Mouse (Mus musculus): ENCODE results near the gene Plppr1.

Plppr1 gene

DNA sequence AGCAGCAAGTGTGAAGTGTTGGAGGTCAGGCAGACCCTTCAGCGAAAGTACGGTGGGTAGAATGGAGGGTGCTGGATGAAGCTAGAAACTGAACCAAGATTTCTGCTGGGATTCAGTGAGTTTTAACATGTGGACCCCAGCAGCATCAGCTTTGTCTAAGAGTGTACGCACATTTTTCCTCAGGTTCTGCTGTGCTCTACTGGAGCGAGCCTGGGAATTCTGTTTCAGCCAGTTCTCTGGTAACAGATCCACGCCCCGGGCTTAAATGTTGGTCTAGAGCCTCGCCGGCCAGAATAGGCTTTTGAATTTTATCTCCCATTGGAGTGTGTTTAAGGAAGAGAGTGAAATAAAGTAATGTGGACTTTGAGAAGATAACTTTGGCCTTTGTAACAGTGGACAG is 45.8 kb downstream of the Plppr1 start:
- in situ Hi-C loops (cut with MboI; ENCODE audit: low pct_unique_long_range_greater_than_20kb in 1 of 2, low sequenced_read_pairs in 2 of 2, unreplicated experiment in 1 of 2), result no loop called here

DNA sequence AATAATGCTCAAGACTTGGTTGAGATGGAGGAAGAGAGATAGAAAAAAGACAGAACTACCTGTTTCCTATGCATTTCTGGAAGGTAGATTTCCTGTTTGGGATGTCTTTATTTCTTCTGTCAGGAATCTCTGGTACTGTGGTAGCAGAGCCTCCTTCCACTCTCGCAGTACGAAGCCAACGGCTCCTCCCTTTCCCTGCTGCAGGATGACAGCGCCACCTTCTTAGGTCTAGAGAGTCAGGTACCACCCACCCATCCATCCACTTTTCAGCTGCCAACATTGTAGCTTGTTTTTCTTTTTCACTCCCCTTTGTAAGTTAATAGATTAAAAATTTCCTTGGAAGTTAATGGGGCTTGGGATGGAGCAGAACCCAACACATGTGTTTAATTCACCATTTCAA is 48.8 kb downstream of the Plppr1 start:
- in situ Hi-C loops (cut with MboI; ENCODE audit: low pct_unique_long_range_greater_than_20kb in 1 of 2, low sequenced_read_pairs in 2 of 2, unreplicated experiment in 1 of 2), result no loop called here

DNA sequence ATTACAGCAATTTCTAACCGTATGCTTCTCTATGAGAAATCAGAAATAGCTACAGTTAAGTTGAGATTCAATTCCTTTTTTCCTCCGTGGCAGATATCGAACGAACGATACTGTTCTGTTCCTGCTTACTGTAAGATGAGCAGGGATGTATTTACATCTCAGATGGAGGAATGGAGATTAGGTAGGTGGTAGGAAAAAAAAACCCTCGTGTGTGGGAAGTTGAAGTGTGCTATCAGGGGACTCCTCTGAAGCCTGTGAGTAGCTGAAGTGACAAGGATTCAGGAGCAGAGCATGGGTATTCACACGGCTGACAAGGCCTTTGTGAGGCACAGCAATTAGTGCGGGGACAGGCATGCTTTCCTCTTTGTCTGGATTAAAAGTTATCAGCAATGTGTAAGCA is 49.3 kb downstream of the Plppr1 start:
- in situ Hi-C loops (cut with MboI; ENCODE audit: low pct_unique_long_range_greater_than_20kb in 1 of 2, low sequenced_read_pairs in 2 of 2, unreplicated experiment in 1 of 2), result no loop called here

DNA sequence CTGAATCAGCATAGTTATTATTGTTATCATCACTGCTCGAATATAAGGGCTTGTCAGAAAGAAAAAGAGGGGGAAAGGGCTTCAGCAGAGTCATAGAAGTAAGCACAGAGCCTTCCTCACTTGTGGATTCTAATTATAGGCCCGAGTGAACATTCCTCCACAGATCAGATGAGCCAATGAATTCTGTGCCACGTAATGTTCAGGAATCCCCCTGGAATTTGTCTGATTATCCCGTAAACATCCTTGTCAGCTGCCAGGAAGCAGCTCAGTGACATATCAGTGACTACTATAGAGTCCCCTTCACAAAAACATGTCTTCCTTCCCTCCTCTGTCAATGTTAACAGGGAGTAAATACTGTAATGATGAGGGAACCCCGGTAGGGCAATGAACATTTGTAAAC is 50.9 kb downstream of the Plppr1 start:
- in situ Hi-C loops (cut with MboI; ENCODE audit: low pct_unique_long_range_greater_than_20kb in 1 of 2, low sequenced_read_pairs in 2 of 2, unreplicated experiment in 1 of 2), result no loop called here

DNA sequence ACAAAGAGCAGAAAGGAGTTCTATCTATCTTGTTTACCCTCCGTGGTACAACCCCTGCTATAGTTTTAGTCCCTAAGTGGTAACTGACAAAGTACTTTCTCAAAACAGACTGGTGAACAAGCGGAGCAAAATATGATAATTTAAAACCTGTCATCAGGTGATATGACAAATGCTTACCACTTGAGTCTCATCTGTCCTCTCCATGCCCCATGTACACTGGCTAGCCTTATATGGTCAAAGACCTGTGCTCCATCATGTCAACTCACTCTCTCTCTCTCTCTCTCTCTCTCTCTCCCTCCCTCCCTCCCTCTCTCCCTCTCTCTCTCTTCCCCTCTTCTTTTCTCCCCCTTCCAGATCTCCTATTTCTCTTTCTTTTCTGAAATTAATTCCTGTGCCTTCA is 59.8 kb downstream of the Plppr1 start:
- in situ Hi-C loops (cut with MboI; ENCODE audit: low pct_unique_long_range_greater_than_20kb in 1 of 2, low sequenced_read_pairs in 2 of 2, unreplicated experiment in 1 of 2), result no loop called here

DNA sequence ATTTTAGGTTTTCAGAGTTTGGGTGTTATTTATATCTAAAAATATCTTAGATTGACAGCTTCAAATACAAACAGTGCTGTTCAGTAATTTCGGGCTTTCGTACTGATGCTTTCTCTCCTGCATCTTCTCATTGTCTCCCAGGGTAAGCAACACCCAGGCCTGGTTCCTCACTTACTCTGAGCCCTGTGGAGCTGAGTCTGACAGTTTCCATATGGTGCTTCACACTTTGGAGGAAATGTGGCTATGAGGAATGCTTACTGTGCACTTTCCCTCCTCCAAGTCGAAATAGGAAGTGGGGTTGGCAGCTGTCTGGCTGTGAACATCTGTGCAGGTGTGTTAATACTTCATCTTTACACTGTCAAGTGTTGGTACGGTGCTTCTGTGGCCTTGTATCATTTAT is 85.7 kb downstream of the Plppr1 start:
- in situ Hi-C loops (cut with MboI; ENCODE audit: low pct_unique_long_range_greater_than_20kb in 1 of 2, low sequenced_read_pairs in 2 of 2, unreplicated experiment in 1 of 2), result no loop called here

DNA sequence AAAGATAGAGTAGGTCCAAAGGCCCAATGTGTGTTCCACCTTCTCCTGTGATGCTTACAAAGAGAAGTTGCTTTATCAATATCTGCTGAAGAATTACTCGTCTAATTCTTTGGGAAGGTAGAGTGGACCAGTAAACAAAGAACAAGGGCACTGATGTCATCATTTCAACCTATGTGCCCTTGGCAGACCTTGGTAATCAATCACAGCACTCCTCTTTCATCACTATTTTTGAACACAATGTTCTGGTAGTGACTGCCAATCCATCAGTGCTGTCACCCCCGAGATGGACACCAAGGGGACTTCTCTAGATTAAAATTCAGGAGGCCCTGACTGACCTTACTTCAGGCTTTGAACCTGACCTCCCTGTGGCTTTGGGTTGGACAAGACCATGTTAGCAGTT is 89.7 kb downstream of the Plppr1 start:
- in situ Hi-C loops (cut with MboI; ENCODE audit: low pct_unique_long_range_greater_than_20kb in 1 of 2, low sequenced_read_pairs in 2 of 2, unreplicated experiment in 1 of 2), result no loop called here

DNA sequence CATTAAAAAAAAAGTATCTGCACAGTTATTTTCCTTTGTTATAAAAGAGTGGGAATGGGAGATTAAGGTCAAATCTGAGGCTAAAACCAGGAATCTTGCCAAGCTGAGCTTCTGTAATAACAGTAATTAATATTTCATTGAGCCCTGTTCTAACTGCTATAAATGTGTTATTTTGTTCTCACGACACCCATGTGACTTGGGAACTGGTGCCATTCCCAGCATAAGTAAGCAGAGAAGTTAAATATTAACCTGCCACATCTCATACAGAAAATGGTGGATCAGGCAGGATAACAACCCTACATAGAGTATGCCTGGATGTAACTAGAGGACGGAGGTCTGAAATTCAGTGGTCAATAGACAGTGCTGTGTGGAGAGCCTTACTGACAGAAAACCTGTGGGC is 90.2 kb downstream of the Plppr1 start:
- in situ Hi-C loops (cut with MboI; ENCODE audit: low pct_unique_long_range_greater_than_20kb in 1 of 2, low sequenced_read_pairs in 2 of 2, unreplicated experiment in 1 of 2), result no loop called here

DNA sequence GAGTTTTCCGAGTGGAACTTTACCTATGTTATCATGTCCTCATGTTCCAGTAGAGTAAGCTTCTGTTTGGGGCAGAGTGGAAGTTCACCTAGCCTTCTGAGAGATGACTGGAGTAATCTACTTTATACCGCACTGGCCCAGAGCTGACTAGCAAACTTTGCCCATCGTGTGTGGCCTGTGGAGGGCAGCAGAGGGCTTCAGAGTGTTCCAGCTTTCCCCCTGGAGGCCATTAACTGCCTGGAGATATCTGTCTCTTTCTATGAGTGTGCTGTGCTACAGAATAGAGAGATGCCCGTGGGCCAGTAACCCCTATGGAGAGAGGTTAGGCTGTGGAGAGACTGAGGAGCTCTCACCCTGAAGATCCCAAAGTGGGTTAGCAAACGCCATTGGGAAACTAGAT is 94.8 kb downstream of the Plppr1 start:
- in situ Hi-C loops (cut with MboI; ENCODE audit: low pct_unique_long_range_greater_than_20kb in 1 of 2, low sequenced_read_pairs in 2 of 2, unreplicated experiment in 1 of 2), result no loop called here

DNA sequence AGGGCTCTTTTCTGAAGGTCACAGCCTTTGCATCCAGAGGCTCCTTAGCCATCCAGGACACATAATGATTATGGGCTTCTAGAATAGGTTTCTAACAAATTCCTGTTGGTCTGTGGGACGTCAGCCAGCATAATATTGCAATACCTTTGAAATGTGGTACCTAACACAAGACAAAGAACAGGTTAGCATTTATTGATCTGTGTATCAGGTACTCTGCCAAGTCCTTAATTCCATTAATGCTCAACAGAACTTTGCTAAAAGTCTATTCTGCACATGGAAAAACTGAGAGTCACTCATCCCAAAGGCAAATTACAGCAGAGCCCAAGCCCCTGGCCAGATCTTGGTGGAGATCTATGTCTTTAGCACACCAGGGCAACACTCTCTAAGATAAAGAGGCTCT is 97.7 kb downstream of the Plppr1 start:
- in situ Hi-C loops (cut with MboI; ENCODE audit: low pct_unique_long_range_greater_than_20kb in 1 of 2, low sequenced_read_pairs in 2 of 2, unreplicated experiment in 1 of 2), result no loop called here

DNA sequence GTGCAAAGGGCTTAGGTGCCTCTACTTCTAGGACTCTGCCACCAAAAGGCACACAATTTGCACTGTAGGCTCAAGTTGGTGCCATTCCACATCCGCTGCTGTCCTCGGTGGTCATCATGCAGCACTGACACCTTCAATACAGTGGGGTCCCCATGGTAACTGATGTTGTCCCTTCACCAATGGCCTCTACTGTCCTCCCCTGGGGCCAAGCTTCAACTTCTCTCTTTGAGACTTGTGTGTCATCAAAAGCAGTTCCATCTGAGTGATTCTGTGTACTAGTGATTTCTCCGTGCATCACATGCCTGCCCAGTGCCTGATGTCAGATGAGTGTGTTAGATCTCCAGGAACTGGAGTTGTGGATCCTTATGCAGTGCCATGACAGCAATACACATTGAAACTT is 104.2 kb downstream of the Plppr1 start:
- in situ Hi-C loops (cut with MboI; ENCODE audit: low pct_unique_long_range_greater_than_20kb in 1 of 2, low sequenced_read_pairs in 2 of 2, unreplicated experiment in 1 of 2), result no loop called here

DNA sequence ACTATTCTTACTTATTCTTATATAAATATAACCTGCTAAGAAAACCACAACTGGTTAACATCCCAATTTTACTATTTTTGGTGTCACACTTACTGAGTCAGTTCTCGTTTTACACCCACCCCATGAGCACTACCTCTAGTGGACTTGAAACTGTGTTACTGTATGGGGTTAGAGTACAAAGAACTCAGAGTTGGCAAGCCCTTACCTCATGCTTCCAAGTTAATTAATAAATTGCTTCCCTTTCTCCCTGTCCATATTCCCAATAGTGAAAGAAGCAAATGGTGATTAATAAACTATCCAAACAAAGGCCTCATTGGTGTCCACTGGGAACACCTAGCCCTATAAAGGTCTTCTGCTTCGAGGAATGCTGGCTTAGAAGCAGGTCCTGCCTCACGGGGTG is 107.3 kb downstream of the Plppr1 start:
- in situ Hi-C loops (cut with MboI; ENCODE audit: low pct_unique_long_range_greater_than_20kb in 1 of 2, low sequenced_read_pairs in 2 of 2, unreplicated experiment in 1 of 2), result no loop called here

DNA sequence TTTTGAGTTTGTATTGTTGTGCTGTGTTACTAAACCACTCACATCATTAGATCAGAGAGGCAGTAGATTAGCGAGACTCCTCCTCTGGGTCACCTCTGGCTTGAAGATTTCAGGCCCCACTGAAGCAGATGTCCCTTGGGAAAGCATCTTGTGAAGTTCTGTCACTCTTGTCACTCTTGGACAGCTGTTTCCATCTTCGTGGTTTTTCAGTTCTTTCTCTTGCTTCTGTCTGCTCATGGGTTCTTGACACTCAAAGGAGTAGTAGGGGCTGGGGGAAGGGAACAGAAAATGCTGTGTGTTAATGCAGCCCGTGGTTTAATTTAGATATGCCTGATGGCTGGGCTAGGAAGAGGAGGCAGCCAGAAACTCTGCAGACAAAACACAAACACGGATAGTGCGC is 108.0 kb downstream of the Plppr1 start:
- in situ Hi-C loops (cut with MboI; ENCODE audit: low pct_unique_long_range_greater_than_20kb in 1 of 2, low sequenced_read_pairs in 2 of 2, unreplicated experiment in 1 of 2), result no loop called here

DNA sequence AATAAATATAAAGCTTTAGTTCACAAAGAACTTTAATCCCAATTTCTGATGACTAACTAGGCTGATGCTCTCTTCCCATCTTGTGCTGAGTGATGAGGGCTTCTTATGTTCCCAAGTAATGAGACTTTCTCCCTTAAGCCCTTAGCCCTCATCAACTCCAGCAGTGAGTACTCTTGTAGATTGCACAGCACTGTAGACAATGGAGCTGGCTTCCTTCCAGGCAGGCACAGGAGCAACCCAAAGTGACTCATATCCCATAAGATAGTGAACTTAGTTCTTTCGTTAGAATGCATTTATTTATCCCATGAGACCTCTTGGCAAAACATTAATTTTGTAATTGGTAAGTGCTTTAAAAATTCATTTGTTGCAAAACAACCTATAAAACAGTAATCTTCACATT is 110.4 kb downstream of the Plppr1 start:
- in situ Hi-C loops (cut with MboI; ENCODE audit: low pct_unique_long_range_greater_than_20kb in 1 of 2, low sequenced_read_pairs in 2 of 2, unreplicated experiment in 1 of 2), result no loop called here

DNA sequence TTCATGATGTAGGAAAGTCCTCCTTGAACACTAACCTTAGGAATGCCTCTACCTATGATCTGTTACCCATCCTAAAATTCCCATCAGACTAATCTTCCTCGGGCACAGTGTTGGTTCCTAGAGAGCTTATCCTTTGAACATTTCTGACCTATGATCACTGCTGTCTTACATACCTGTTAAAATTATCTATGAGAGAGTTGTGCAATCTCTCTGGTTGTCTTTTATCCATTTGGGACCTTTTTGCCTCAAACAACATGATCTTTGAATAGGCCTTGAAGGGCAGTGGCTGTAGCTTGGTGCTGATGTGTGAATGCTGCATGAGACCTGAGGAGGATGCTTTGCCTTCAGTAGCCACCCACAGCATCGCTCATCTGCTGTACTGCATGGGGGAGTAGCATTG is 119.0 kb downstream of the Plppr1 start:
- in situ Hi-C loops (cut with MboI; ENCODE audit: low pct_unique_long_range_greater_than_20kb in 1 of 2, low sequenced_read_pairs in 2 of 2, unreplicated experiment in 1 of 2), result no loop called here

DNA sequence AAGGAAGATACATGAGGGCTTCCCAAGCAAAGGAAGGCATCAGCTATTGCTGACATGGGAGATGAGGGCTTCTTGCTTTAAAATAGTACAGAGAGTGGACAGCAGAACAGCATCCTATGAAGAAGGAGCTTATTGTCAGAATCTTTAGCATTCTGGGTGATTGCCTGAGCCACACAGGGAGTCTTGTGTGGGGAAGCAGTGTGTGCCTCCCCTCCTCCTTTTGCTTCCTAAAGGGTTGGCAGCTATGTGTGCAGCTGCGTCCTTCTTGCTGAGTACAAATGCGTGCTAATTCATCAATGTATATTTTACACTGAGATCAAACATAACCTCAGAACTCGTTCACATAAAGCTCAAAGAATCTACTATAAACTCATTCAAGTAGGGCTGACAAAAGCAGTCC is 119.8 kb downstream of the Plppr1 start:
- in situ Hi-C loops (cut with MboI; ENCODE audit: low pct_unique_long_range_greater_than_20kb in 1 of 2, low sequenced_read_pairs in 2 of 2, unreplicated experiment in 1 of 2), result no loop called here

DNA sequence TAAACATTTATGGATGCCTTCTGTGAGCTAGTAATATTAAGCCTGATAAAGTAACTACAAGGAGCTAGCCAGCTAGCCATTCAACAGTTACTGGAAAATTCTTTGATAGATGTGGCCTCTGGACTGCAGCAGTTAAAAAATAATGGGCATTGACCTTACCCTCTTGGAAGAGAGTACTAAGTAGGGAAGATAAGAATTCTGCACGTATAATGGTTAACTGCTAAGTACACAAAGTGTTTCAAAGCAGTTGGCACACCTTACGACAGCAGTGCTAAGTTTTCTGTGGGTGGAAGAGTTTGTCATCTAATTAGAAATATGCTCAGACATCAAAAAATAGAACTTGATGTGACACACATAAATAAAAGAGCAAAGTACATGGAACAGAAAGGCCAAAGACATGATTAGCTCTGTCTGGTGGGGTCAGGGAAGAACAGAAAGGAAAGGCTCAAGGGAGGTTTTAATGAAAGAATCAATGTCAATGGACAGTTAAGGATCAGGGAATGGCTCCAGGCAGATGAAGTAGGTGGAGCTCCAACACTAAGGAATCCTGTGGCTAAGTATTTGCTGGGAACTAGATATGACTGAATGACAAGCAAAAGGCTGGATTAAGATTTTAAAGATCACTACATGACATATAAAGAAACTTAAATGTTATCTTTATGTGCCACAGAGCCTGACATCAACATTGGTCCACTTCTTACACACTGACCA is 120.6 kb downstream of the Plppr1 start:
- in situ Hi-C loops (cut with MboI; ENCODE audit: low pct_unique_long_range_greater_than_20kb in 1 of 2, low sequenced_read_pairs in 2 of 2, unreplicated experiment in 1 of 2), result no loop called here

DNA sequence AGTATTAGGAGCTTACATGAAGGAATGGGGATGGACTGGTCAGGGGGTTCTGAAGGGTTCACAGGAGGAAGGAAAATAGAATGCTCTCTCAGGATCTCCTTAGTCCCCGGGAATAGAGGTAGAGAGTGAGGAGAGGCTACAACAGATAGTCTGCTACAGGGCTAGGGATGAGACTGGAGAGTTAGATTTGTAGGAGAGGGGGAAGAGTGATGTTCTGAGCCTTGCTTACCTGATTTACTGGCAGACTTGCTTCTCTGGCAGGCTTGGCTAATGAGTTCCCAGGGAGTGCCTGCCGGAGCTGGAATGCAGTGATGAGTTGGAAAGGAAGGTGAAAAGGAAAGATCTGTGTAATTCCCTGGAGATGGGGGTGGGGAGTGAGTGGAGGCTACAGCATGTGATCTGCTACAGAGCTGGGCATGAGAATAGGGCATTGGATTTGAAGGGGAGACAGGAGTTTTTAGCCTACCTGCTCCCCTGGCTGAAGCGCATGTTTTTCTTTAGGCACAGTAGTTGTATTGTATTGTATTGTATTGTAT is 131.0 kb downstream of the Plppr1 start:
- in situ Hi-C loops (cut with MboI; ENCODE audit: low pct_unique_long_range_greater_than_20kb in 1 of 2, low sequenced_read_pairs in 2 of 2, unreplicated experiment in 1 of 2), result no loop called here

DNA sequence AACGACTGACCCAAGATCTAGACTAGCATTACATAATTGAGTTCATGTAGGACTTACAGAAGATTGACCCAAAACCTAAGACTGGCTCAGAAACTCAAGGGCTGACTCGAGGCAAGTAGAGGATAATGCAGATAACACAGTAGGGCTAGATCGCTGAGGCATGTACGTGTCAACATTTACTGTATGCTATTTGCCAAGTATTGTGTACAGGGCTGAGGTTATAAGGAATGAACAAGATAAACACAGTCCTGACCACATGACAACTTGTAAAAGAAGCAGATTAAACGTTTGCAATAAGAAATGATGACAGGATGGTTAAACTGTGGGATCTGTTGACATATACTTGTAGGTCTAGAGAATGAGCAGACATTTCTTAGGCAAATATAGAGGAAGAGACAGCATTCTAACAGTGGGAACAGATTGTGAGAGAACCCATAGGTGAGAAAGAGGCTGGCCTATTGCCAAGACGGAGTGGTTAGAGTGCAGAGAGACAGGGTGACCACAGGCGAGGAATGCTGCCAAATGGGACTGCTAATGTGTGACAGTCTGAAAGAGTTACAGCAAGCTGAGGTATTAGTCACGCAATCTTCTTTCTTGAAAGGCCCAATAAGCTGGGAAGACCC is 138.2 kb downstream of the Plppr1 start:
- in situ Hi-C loops (cut with MboI; ENCODE audit: low pct_unique_long_range_greater_than_20kb in 1 of 2, low sequenced_read_pairs in 2 of 2, unreplicated experiment in 1 of 2), result no loop called here

DNA sequence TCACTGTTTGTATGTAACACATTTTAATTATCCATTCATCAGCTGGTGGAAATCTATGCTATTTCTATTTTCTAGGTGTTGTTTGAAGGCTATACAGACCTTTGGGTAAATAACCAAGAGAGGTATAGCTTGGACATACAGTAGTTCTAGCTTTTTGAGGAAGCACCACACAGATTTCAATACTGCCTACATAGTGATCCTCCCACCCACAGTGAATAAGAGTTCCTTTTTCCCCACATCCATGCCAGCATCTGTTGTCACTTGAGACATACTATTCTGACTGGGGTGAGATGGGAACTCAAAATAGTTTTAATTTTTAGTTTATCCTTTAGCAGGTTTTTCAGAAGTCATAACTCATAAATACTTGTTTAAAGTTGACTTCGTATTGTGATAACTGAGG is 151.4 kb downstream of the Plppr1 start:
- in situ Hi-C loops (cut with MboI; ENCODE audit: low pct_unique_long_range_greater_than_20kb in 1 of 2, low sequenced_read_pairs in 2 of 2, unreplicated experiment in 1 of 2), result no loop called here

Data from mouse embryonic stem cell (cell line).